Mouse (Mus musculus) ES-Bruce4 (cell line): Measurements from ENCODE around the gene Dnajb6. TPM values are rescaled to one million over a fixed set of nuclear protein-coding genes. Genes with fewer than 3 reads are reported as not detected.
A peak's percentile ranks its signal among the peaks of the same experiment; 100 is the strongest.

Experiments used
- H3K27ac ChIP-seq: 2 replicates; pipeline ENCODE4 v1.5.1; 2012; ENCODE audit warnings: low read length, inconsistent platforms; ENCODE audit not compliant: insufficient read depth
- H3K27me3 ChIP-seq: 2 replicates; pipeline ENCODE4 v1.6.1; 2012; ENCODE audit warnings: mild to moderate bottlenecking, low read length, inconsistent platforms; ENCODE audit not compliant: control insufficient read depth, poor library complexity, insufficient read depth, severe bottlenecking
- H3K36me3 ChIP-seq: 2 replicates; pipeline ENCODE4 v1.6.1; 2012; ENCODE audit warnings: inconsistent platforms, mild to moderate bottlenecking, low read length, moderate library complexity; ENCODE audit not compliant: control insufficient read depth, poor library complexity, insufficient read depth, severe bottlenecking
- H3K4me1 ChIP-seq: one replicate; pipeline ENCODE4 v1.8.1; 2011; ENCODE audit warnings: low read length; ENCODE audit not compliant: control insufficient read depth, insufficient read depth
- H3K4me3 ChIP-seq: 2 replicates; pipeline ENCODE4 v1.5.1; 2011; ENCODE audit warnings: low read depth, mild to moderate bottlenecking, low read length
- H3K9ac ChIP-seq: 2 replicates; pipeline ENCODE4 v1.6.1; 2012; ENCODE audit warnings: low read depth, mild to moderate bottlenecking, inconsistent platforms; ENCODE audit not compliant: poor library complexity, severe bottlenecking
- H3K9me3 ChIP-seq: replicated peaks from 2 replicates; pipeline ENCODE4 v1.6.1; 2012; ENCODE audit warnings: mild to moderate bottlenecking, low read length, inconsistent platforms; ENCODE audit not compliant: control insufficient read depth, poor library complexity, insufficient read depth, severe bottlenecking
- CTCF ChIP-seq: IDR thresholded peaks from one replicate; pipeline ENCODE4 v1.8.1; 2011; ENCODE audit warnings: low read depth, low read length
- EP300 ChIP-seq: IDR thresholded peaks from 2 replicates; pipeline ENCODE4 v1.6.1; 2011; ENCODE audit warnings: low read depth, low read length; ENCODE audit not compliant: insufficient read depth
- POLR2A ChIP-seq: IDR thresholded peaks from one replicate; pipeline ENCODE4 v1.8.1; 2011; ENCODE audit warnings: low read length; ENCODE audit not compliant: insufficient read depth
- polyA plus RNA-seq: library from polyadenylated mRNA; stranded (reverse); fragments of >200 nt; gene quantifications from 2 replicates; pipeline ENCODE4 v1.2.4, GENCODE M21; 2011; ENCODE audit warnings: low read depth; ENCODE audit not compliant: missing spikeins, insufficient read depth, insufficient read length

The Dnajb6 gene
- polyA plus RNA-seq, 1 experiment: 208 TPM

DNA sequence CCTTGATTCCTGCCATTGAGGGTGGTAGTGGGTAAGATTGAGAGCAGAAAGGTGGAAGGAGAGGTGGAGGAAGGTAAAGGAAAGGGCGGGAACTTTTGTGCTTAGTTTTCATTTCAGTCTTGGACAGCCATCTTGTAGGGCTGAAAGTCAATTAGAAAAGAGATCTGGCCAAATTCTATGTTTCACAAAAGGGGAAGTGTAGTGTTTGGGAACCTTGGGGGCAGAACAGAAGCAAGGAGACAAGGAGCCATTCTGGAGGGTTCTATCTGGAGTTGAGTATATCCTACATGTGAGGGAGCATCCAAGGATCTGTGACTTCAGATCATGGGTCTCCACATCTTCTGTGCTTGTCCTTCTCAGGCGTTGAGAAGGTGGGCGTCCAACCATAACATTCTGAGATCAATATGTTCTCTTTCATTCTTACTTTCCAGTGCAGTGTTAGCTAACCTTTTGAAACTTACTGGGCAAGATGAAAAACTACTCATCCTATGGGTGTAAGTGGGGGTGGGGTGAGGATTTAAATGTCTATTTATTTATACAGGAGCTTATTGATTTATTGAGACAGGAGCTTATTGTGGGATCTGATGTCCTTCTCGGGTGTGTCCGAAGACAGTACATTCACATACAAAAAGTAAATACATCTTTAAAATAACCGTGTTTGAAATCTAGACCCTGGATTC is 517 bp upstream of the Dnajb6 start:
- peaks cover 2% of the 10 kb centered on the region for H3K4me1 ChIP-seq
- TF ChIP-seq CTCF: no peak
- no peak for TF ChIP-seq POLR2A
- no peak for TF ChIP-seq EP300
- H3K4me3 ChIP-seq: peak overlapping the region; percentile 96
- no peaks in the 10 kb centered on the region for H3K9me3 ChIP-seq
- H3K27me3 ChIP-seq: no peaks in the 10 kb centered on the region
- H3K9ac ChIP-seq: peak overlapping the region; percentile 83
- H3K36me3 ChIP-seq: no peaks in the 10 kb centered on the region
- H3K27ac ChIP-seq: peak overlapping the region; percentile 88

DNA sequence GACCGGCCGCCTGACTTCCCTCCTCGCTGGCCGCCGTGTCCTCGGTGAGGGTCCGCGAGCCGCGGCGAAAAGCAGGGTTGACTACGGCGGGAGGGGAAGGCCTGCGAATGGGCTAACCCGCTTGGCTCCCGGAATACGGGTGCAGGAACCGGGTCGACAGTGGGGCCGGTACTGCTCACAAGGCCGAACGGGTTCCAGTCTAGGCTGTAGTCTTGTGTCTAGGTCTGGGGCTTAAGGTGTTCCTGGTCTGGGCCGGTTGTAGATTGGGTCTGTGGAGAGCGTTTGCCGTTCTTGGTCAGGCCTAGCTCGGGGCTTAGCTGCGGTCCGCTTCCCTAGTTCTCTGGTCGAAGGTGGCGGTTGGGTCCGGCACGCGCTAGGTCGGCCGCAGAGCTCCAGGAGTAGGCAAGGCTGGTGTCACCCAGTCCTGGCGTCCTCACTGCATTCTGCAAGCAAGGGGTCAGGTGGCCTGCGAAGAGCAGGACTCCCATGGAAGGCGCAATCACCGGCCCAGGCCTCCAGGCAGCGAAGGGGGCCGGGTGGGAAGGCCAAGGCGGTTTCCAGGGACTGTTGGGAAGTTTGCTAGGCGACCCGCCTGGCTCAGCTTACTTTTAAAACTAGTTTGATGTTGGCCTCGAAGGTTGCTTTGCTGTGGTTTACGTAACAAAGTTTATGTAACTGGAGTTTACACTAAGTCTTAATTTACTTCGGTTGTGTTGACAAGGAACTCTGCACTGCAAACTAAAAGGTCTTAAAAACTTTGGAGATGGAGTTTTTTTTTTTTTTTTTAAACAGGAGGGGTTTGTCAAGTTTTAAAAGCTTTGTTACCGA is 799 bp downstream of the Dnajb6 start:
- peaks cover 2% of the 10 kb centered on the region for H3K4me1 ChIP-seq
- H3K27me3 ChIP-seq: no peaks in the 10 kb centered on the region
- peak overlapping the region; percentile 83 for H3K9ac ChIP-seq
- peaks cover 1% of the 10 kb centered on the region; the same call in 1 of the 2 replicates for H3K36me3 ChIP-seq
- no peaks in the 10 kb centered on the region for H3K9me3 ChIP-seq
- H3K27ac ChIP-seq: peak overlapping the region; percentile 89
- TF ChIP-seq CTCF (no peak), POLR2A (no peak), EP300 (no peak)
- H3K4me3 ChIP-seq: peak overlapping the region; percentile 96

DNA sequence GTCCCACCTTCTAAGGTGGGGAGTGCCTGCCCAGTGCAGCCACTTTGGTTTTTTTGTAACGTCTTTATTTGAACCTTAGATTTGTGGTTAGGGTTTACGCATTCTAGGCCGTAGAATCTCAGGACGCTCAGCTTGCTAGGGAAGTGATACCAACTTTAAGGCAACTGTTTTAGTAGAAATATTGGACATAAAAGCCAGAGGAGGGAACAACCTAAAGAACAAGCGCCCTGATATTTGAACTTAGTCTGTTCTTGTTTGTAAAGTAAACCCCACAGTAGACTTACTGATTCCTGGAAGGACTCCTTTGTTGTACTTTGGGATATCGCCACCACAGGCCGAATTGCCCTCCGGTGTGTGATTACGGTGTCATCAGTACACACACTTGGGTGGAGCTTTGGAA is 1.5 kb downstream of the Dnajb6 start:
- Histone ChIP-seq H3K9me3 (no peaks in the 10 kb centered on the region), H3K36me3 (peaks cover 3% of the 10 kb centered on the region; the same call in 1 of the 2 replicates), H3K4me1 (peaks cover 2% of the 10 kb centered on the region), H3K27ac (peak overlapping the region; percentile 89), H3K4me3 (peak overlapping the region; percentile 96), H3K9ac (peak overlapping the region; percentile 83), H3K27me3 (no peaks in the 10 kb centered on the region)
- TF ChIP-seq POLR2A: no peak
- no peak for TF ChIP-seq EP300
- no peak for TF ChIP-seq CTCF

DNA sequence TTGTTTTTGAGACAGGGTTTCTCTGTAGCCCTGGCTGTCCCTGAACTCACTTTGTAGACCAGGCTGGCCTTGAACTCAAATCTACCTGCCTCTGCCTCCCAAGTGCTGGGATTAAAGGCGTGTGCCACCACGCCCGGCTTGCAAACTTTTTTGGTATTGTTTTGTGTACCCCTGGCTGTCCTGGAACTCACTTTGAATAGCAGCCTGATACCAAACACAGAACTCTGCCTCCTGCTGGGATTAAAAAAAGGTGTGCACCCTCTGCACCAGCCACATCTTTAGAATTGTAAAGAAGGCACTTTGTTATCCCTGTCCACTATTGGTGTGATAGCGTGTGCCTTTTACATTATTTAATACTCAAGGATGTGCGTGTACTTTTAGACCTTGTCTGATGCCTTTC is 2.0 kb downstream of the Dnajb6 start:
- H3K9ac ChIP-seq: peak overlapping the region; percentile 83
- peak overlapping the region; percentile 89 for H3K27ac ChIP-seq
- peaks cover 2% of the 10 kb centered on the region for H3K4me1 ChIP-seq
- TF ChIP-seq CTCF (no peak), EP300 (0 out of 2 replicates have a peak, but pooled peaks have one; percentile 12), POLR2A (no peak)
- no peaks in the 10 kb centered on the region for H3K9me3 ChIP-seq
- H3K4me3 ChIP-seq: peak overlapping the region; percentile 96
- H3K27me3 ChIP-seq: no peaks in the 10 kb centered on the region
- H3K36me3 ChIP-seq: peaks cover 8% of the 10 kb centered on the region

DNA sequence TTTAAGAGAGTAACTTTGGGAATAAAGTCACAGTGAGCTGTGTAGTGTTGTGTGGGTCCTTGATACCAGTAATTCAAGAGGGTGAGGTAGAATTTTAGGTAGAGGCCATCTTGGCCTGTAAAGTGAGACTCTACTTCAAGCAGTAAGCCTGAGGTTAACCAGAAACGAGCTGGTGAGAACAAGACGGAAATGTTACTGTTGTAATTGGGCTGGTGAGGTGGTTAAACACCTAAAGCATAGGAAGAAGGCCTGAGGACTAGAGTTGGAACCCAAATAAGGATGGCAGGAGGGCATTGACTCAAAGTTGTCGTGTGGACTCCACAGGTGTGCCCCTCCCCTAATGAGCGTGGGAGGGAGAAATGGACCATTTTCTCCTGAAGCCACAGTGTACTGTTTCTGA is 2.6 kb downstream of the Dnajb6 start:
- Histone ChIP-seq H3K4me1 (peaks cover 2% of the 10 kb centered on the region), H3K9ac (no peak overlapping the region), H3K9me3 (no peaks in the 10 kb centered on the region), H3K4me3 (peak overlapping the region; percentile 3; the same call in 1 of the 2 replicates), H3K27me3 (no peaks in the 10 kb centered on the region), H3K36me3 (peaks cover 11% of the 10 kb centered on the region), H3K27ac (peak overlapping the region; percentile 75)
- TF ChIP-seq EP300: no peak
- TF ChIP-seq POLR2A: no peak
- TF ChIP-seq CTCF: no peak

DNA sequence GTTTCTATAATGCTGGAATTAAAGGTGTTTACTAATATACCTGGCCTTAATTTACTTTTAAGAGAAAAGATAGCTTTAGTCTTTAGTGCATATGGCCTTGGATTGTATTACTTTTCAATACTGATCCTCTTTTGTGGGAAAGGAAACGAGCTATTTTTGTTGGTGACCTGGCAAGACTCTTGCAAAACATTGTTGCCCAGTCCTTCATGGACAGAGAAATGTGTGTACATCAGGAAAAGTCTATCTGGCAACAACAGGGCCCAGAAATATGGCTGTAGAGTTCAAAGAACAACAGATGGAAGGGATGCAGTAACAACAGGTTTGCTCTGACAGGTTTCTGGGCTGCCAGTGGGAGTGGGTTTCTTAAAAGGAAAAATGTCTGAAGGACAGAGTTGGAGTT is 5.2 kb downstream of the Dnajb6 start:
- Histone ChIP-seq H3K27me3 (no peaks in the 10 kb centered on the region), H3K4me1 (peaks cover 2% of the 10 kb centered on the region), H3K36me3 (peaks cover 18% of the 10 kb centered on the region), H3K9me3 (no peaks in the 10 kb centered on the region), H3K9ac (no peak overlapping the region), H3K27ac (no peak overlapping the region), H3K4me3 (no peak overlapping the region)
- TF ChIP-seq EP300 (no peak), CTCF (no peak), POLR2A (no peak)
